Mouse (Mus musculus): Measurements from ENCODE around the gene Col26a1.

Col26a1 gene

GRCm38 (mm10) chr5:136882788-136883439 is at the start of gene Col26a1:
Col26a1 (minus strand) TSS chr5:136883209.
- in situ Hi-C loops (cut with MboI; ENCODE audit: low sequenced_read_pairs): no loop called here

- in situ Hi-C loops (cut with MboI; ENCODE audit: low sequenced_read_pairs): no loop called here
Measured at GRCm38 (mm10) chr5:136931896-136932295, 48.9 kb upstream of the Col26a1 start.

- in situ Hi-C loops (cut with MboI; ENCODE audit: low sequenced_read_pairs): loop anchor here (10.0 kb wide), 1 partner anchor 176 kb away; no protein-coding TSS in a partner anchor
Measured at GRCm38 (mm10) chr5:136929073-136929472, 46.1 kb upstream of the Col26a1 start.

GRCm38 (mm10) chr5:136923751-136924478 is 40.9 kb upstream of the Col26a1 start:
- in situ Hi-C loops (cut with MboI; ENCODE audit: low sequenced_read_pairs): loop anchor here (10.0 kb wide), 1 partner anchor 181 kb away; no protein-coding TSS in a partner anchor

- in situ Hi-C loops (cut with MboI; ENCODE audit: low sequenced_read_pairs): loop anchor here (10.0 kb wide), 1 partner anchor 182 kb away; no protein-coding TSS in a partner anchor
Measured at GRCm38 (mm10) chr5:136922830-136923229, 39.8 kb upstream of the Col26a1 start.

- in situ Hi-C loops (cut with MboI; ENCODE audit: low sequenced_read_pairs): loop anchor here (10.0 kb wide), 1 partner anchor 185 kb away; no protein-coding TSS in a partner anchor
Measured at GRCm38 (mm10) chr5:136919546-136920301, 36.7 kb upstream of the Col26a1 start.

GRCm38 (mm10) chr5:136918655-136919472 is 35.9 kb upstream of the Col26a1 start:
- in situ Hi-C loops (cut with MboI; ENCODE audit: low sequenced_read_pairs): no loop called here

GRCm38 (mm10) chr5:136917613-136918242 is 34.7 kb upstream of the Col26a1 start:
- in situ Hi-C loops (cut with MboI; ENCODE audit: low sequenced_read_pairs): no loop called here

- in situ Hi-C loops (cut with MboI; ENCODE audit: low sequenced_read_pairs): no loop called here
Measured at GRCm38 (mm10) chr5:136914183-136914582, 31.2 kb upstream of the Col26a1 start.

- in situ Hi-C loops (cut with MboI; ENCODE audit: low sequenced_read_pairs): no loop called here
Measured at GRCm38 (mm10) chr5:136907991-136908857, 25.2 kb upstream of the Col26a1 start, which contains the start of gene Ift22. Ift22 (plus strand) TSS chr5:136908150.

- in situ Hi-C loops (cut with MboI; ENCODE audit: low sequenced_read_pairs): no loop called here
Measured at GRCm38 (mm10) chr5:136907587-136907986, 24.6 kb upstream of the Col26a1 start.

- in situ Hi-C loops (cut with MboI; ENCODE audit: low sequenced_read_pairs): no loop called here
Measured at GRCm38 (mm10) chr5:136905630-136906029, 22.6 kb upstream of the Col26a1 start.

- in situ Hi-C loops (cut with MboI; ENCODE audit: low sequenced_read_pairs): no loop called here
Measured at GRCm38 (mm10) chr5:136904621-136905020, 21.6 kb upstream of the Col26a1 start.

- in situ Hi-C loops (cut with MboI; ENCODE audit: low sequenced_read_pairs): loop anchor here (10.0 kb wide), 1 partner anchor 611 kb away; no protein-coding TSS in a partner anchor
Measured at GRCm38 (mm10) chr5:136895529-136895963, 12.5 kb upstream of the Col26a1 start.

GRCm38 (mm10) chr5:136894840-136895528 is 12.0 kb upstream of the Col26a1 start:
- in situ Hi-C loops (cut with MboI; ENCODE audit: low sequenced_read_pairs): loop anchor here (10.0 kb wide), 1 partner anchor 610 kb away; no protein-coding TSS in a partner anchor

- in situ Hi-C loops (cut with MboI; ENCODE audit: low sequenced_read_pairs): no loop called here
Measured at GRCm38 (mm10) chr5:136888539-136889355, 5.7 kb upstream of the Col26a1 start.

- in situ Hi-C loops (cut with MboI; ENCODE audit: low sequenced_read_pairs): no loop called here
Measured at GRCm38 (mm10) chr5:136886957-136887356, 3.9 kb upstream of the Col26a1 start.

Measured in CH12F3 (cell line).